In the genomic region with DNA sequence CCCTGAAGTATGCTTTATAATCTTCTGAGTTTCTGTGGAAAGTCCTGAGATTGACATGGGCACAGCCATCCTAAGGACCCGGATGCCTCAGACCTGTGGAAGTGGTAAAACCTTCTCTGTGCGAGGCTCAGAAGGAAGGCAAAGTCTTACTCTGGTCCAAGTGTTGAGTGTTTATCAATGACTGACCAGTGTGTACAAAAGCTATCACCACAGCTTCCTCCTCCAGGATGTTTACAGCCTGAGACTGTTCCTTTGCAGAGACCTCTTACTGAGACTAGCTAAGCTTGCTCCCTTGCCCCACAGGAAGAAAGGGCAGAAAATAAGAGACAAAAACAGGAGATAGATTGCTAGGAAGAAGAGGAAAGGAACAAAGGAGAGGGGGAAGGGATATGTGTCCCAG, we compare ENCODE assay signal across 22 mouse cellular contexts. TPM values are rescaled to one million over a fixed set of nuclear protein-coding genes. Genes with fewer than 3 reads are reported as not detected.
"Had no signal": no experiment of that assay in that cellular context is flagged by ENCODE, and none has a peak within 500 bp of the region (broad histone marks: within the 10 kb centered on the region; RNA-seq: fewer than 3 reads in every experiment).

No protein-coding gene starts in this region.

- H3K4me1 ChIP-seq: limb, embryonic 13.5 days; liver, embryonic 12.5 days; midbrain, embryonic 12.5 days; midbrain, embryonic 15.5 days; neural tube, embryonic 12.5 days; neural tube, embryonic 15.5 days; stomach, embryonic 15.5 days had no signal

- H3K27me3 ChIP-seq: limb, embryonic 13.5 days; liver, embryonic 12.5 days; liver, embryonic 15.5 days; midbrain, embryonic 12.5 days; midbrain, embryonic 15.5 days; neural tube, embryonic 12.5 days; neural tube, embryonic 15.5 days; stomach, embryonic 15.5 days had no signal

- DNase-seq: kidney, adult 2 months; kidney, postnatal 25 days; layer of hippocampus, adult 9-11 months; liver; right cerebral cortex, adult 18-20 months; right cerebral cortex, postnatal 14 days; right cerebral cortex, postnatal 4 days; thymus, adult 18-20 months; thymus, postnatal 36 days had no signal

- H3K9ac ChIP-seq: limb, embryonic 13.5 days; liver, embryonic 12.5 days; liver, embryonic 15.5 days; midbrain, embryonic 12.5 days; midbrain, embryonic 15.5 days; neural tube, embryonic 12.5 days; neural tube, embryonic 15.5 days; stomach, embryonic 15.5 days had no signal

- H3K36me3 ChIP-seq: limb, embryonic 10.5 days; limb, embryonic 13.5 days; liver, embryonic 12.5 days; liver, embryonic 15.5 days; midbrain, embryonic 12.5 days; midbrain, embryonic 15.5 days; neural tube, embryonic 12.5 days; neural tube, embryonic 15.5 days; stomach, embryonic 15.5 days had no signal

- H3K4me2 ChIP-seq: limb, embryonic 13.5 days; liver, embryonic 12.5 days; liver, embryonic 15.5 days; midbrain, embryonic 12.5 days; midbrain, embryonic 15.5 days; neural tube, embryonic 12.5 days; neural tube, embryonic 15.5 days; stomach, embryonic 15.5 days had no signal

- H3K4me3 ChIP-seq: layer of hippocampus, adult 2 months; limb, embryonic 10.5 days; limb, embryonic 13.5 days; liver, embryonic 12.5 days; liver, embryonic 15.5 days; midbrain, embryonic 12.5 days; midbrain, embryonic 15.5 days; neural tube, embryonic 12.5 days; neural tube, embryonic 15.5 days; stomach, embryonic 15.5 days had no signal

- H3K9me3 ChIP-seq: limb, embryonic 10.5 days; limb, embryonic 13.5 days; liver, embryonic 12.5 days; liver, embryonic 15.5 days; midbrain, embryonic 12.5 days; midbrain, embryonic 15.5 days; neural tube, embryonic 12.5 days; neural tube, embryonic 15.5 days; stomach, embryonic 15.5 days had no signal

- ATAC-seq: intestine, postnatal 0 days; liver, embryonic 12.5 days; midbrain, embryonic 15.5 days had no signal

- H3K27ac ChIP-seq: kidney, postnatal 0 days; layer of hippocampus, adult 2 months; limb, embryonic 10.5 days; limb, embryonic 13.5 days; liver, embryonic 12.5 days; liver, embryonic 15.5 days; macrophage; midbrain, embryonic 12.5 days; midbrain, embryonic 15.5 days; neural tube, embryonic 12.5 days; neural tube, embryonic 15.5 days; stomach, embryonic 15.5 days had no signal

RNA-seq across cellular contexts. Expression of gene Slc2a2, which starts 12.2 kb away (rescaled TPM):
- polyA plus RNA-seq: limb, embryonic 10.5 days; macrophage had no signal
